Mouse (Mus musculus): ENCODE measurements around the gene Golga4.
A peak's percentile ranks its signal among the peaks of the same experiment; 100 is the strongest.

The Golga4 gene

GRCm38 (mm10) chr9:118506020-118506403, at the start of gene Golga4:
Golga4 (plus strand) TSS chr9:118506267.
- DNase-seq = peak; percentile 85 to 90

GRCm38 (mm10) chr9:118456405-118456804, 49.7 kb upstream of the Golga4 start:
- no peak for DNase-seq

- DNase-seq = no peak
Measured at GRCm38 (mm10) chr9:118458039-118458438, 48.0 kb upstream of the Golga4 start.

- no peak for DNase-seq
Measured at GRCm38 (mm10) chr9:118464031-118464430, 42.0 kb upstream of the Golga4 start.

- DNase-seq = no peak
Measured at GRCm38 (mm10) chr9:118468301-118468700, 37.8 kb upstream of the Golga4 start.

- DNase-seq = no peak
Measured at GRCm38 (mm10) chr9:118469272-118469671, 36.8 kb upstream of the Golga4 start.

- no peak for DNase-seq
Measured at GRCm38 (mm10) chr9:118471296-118471695, 34.8 kb upstream of the Golga4 start.

GRCm38 (mm10) chr9:118476211-118476765, 29.8 kb upstream of the Golga4 start:
- no peak for DNase-seq

GRCm38 (mm10) chr9:118476766-118477271, 29.2 kb upstream of the Golga4 start:
- no peak for DNase-seq

GRCm38 (mm10) chr9:118477281-118477931, 28.7 kb upstream of the Golga4 start:
- DNase-seq = no peak

- DNase-seq = no peak
Measured at GRCm38 (mm10) chr9:118477961-118478360, 28.1 kb upstream of the Golga4 start, which contains the start of gene Eomes. Eomes (plus strand) TSS chr9:118478212.

- peak in 1 of 2 experiments; percentile 15 for DNase-seq
Measured at GRCm38 (mm10) chr9:118478458-118478838, 27.6 kb upstream of the Golga4 start.

- no peak for DNase-seq
Measured at GRCm38 (mm10) chr9:118478839-118479507, 27.1 kb upstream of the Golga4 start.

- no peak for DNase-seq
Measured at GRCm38 (mm10) chr9:118479508-118480291, 26.4 kb upstream of the Golga4 start.

GRCm38 (mm10) chr9:118480292-118480690, 25.8 kb upstream of the Golga4 start:
- DNase-seq = no peak

- no peak for DNase-seq
Measured at GRCm38 (mm10) chr9:118482210-118482609, 23.9 kb upstream of the Golga4 start.

GRCm38 (mm10) chr9:118486361-118487095, 19.5 kb upstream of the Golga4 start:
- DNase-seq = no peak

GRCm38 (mm10) chr9:118487096-118487395, 19.0 kb upstream of the Golga4 start:
- no peak for DNase-seq

GRCm38 (mm10) chr9:118487636-118488035, 18.4 kb upstream of the Golga4 start:
- DNase-seq = no peak

- DNase-seq = peak; percentile 52 to 71
Measured at GRCm38 (mm10) chr9:118488138-118488895, 17.8 kb upstream of the Golga4 start.

- no peak for DNase-seq
Measured at GRCm38 (mm10) chr9:118488896-118489578, 17.0 kb upstream of the Golga4 start.

Measured in kidney, adult 8-10 months (tissue).